Mouse (Mus musculus): ENCODE data around the gene Mkrn2os. TPM values are rescaled to one million over a fixed set of nuclear protein-coding genes. Genes with fewer than 3 reads are reported as not detected.

Mkrn2os gene
- under 1 TPM; 0.09 to 0.33 TPM for polyA plus RNA-seq (2017; shearing (Covaris generic))

GRCm38 (mm10) chr6:115592458-115592857, at the start of gene Mkrn2os:
Gene Mkrn2os, minus strand, starts transcription at chr6:115592576.

GRCm38 (mm10) chr6:115601715-115602523, 9.5 kb upstream of the Mkrn2os start, which contains the start of gene Mkrn2:
Gene Mkrn2, plus strand, starts transcription at chr6:115601902.

GRCm38 (mm10) chr6:115544442-115544970, 47.9 kb downstream of the Mkrn2os start, which contains the start of gene Tsen2:
Gene Tsen2, plus strand, starts transcription at chr6:115544664.

Other genes starting within 250 kb of the Mkrn2os start
- 1 to 10 TPM; 2.6 to 6.8 TPM for gene Pparg, start 231.6 kb downstream of the Mkrn2os start, polyA plus RNA-seq (2017; shearing (Covaris generic))
- 10 to 100 TPM in 1 of 2 experiments, 1 to 10 TPM in 1; 5.8 to 14.1 TPM for gene Tsen2, start 47.9 kb downstream of the Mkrn2os start, polyA plus RNA-seq (2017; shearing (Covaris generic))
- gene Mkrn2, start 9.3 kb upstream of the Mkrn2os start, polyA plus RNA-seq (2017; shearing (Covaris generic)): 10 to 100 TPM; 29.1 to 37.1 TPM
- 100 to 1,000 TPM; 100 to 102 TPM for gene Raf1, start 84.1 kb upstream of the Mkrn2os start, polyA plus RNA-seq (2017; shearing (Covaris generic))
- gene Tmem40, start 169.8 kb upstream of the Mkrn2os start, polyA plus RNA-seq (2017; shearing (Covaris generic)): not detected
- 1 to 10 TPM; 5.5 to 5.9 TPM for gene Cand2, start 182.0 kb upstream of the Mkrn2os start, polyA plus RNA-seq (2017; shearing (Covaris generic))
- 1,000 to 10,000 TPM; 2,529 to 4,590 TPM for gene Rpl32, start 216.2 kb upstream of the Mkrn2os start, polyA plus RNA-seq (2017; shearing (Covaris generic))
- 1 to 10 TPM in 1 of 2 experiments, under 1 TPM in 1; 0.09 to 1.3 TPM for gene Efcab12, start 245.8 kb upstream of the Mkrn2os start, polyA plus RNA-seq (2017; shearing (Covaris generic))